Mouse (Mus musculus): ENCODE measurements at regions not wholly inside any gene's neighbourhood (a gene's known extent, or its start where the extent isn't known, plus 50 kb on each side); places are given as distances from the start of the nearest gene placed in this dataset.

- TF ChIP-seq ZC3H11A (IDR thresholded peaks at IDR 0.05; ENCODE audit: borderline replicate concordance, low read depth, low read length) = no peak
- TF ChIP-seq HCFC1 (IDR thresholded peaks at IDR 0.05; ENCODE audit: borderline replicate concordance, insufficient read depth, low read length) = no peak
- no peak for TF ChIP-seq ZNF384 (IDR thresholded peaks at IDR 0.05; ENCODE audit: low read depth, low read length)
These were observed 117.9 kb upstream of the Efemp1 start for GRCm38 (mm10) chr11:28734941-28735597.

Data from ES-E14 (cell line).